Mouse (Mus musculus) forebrain, embryonic 15.5 days (tissue): ENCODE data around the gene Dact2. TPM values are rescaled to one million over a fixed set of nuclear protein-coding genes. Genes with fewer than 3 reads are reported as not detected.

ENCODE experiments used
- ATAC-seq: fragments of 200-750 bp; cut with Nextera tagmentation; replicated peaks from 2 replicates; pipeline ENCODE4 v1.8.0; 2017; ENCODE audit warnings: mild to moderate bottlenecking, moderate TSS enrichment, moderate library complexity
- H3K27ac ChIP-seq: fragments of 300-500 bp; sonication (generic); replicated peaks from 2 replicates; pipeline ENCODE4 v1.5.1; 2015; ENCODE audit warnings: mild to moderate bottlenecking, inconsistent platforms
- H3K27me3 ChIP-seq: fragments of 300-500 bp; sonication (generic); 2 replicates; pipeline ENCODE4 v1.6.1; 2015; ENCODE audit warnings: inconsistent platforms
- H3K36me3 ChIP-seq: fragments of 300-500 bp; sonication (generic); 2 replicates; pipeline ENCODE4 v1.6.1; 2015; ENCODE audit warnings: mild to moderate bottlenecking, inconsistent platforms
- H3K4me1 ChIP-seq: fragments of 300-500 bp; sonication (generic); 2 replicates; pipeline ENCODE4 v1.6.1; 2015; ENCODE audit warnings: inconsistent platforms
- H3K4me2 ChIP-seq: fragments of 300-500 bp; sonication (generic); replicated peaks from 2 replicates; pipeline ENCODE4 v1.6.1; 2015; ENCODE audit warnings: mild to moderate bottlenecking, inconsistent platforms
- H3K4me3 ChIP-seq: fragments of 300-500 bp; sonication (generic); 2 replicates; pipeline ENCODE4 v1.5.1; 2015; ENCODE audit warnings: mild to moderate bottlenecking, inconsistent platforms
- H3K9ac ChIP-seq: fragments of 300-500 bp; sonication (generic); replicated peaks from 2 replicates; pipeline ENCODE4 v1.6.1; 2015; ENCODE audit warnings: mild to moderate bottlenecking, inconsistent platforms
- H3K9me3 ChIP-seq: fragments of 300-500 bp; sonication (generic); 2 replicates; pipeline ENCODE4 v1.6.1; 2016; ENCODE audit warnings: inconsistent platforms
- WGBS: fragments of 180-500 bp; shearing (Covaris S2); methylation state at CpG from one replicate; pipeline ENCODE4 v1.1.7; 2015; ENCODE audit warnings: mixed read lengths; 5-methylcytosine and 5-hydroxymethylcytosine counted together
- polyA plus RNA-seq: library from polyadenylated mRNA; unstranded; fragments of >200 nt; fragmentation: Nextera tagmentation; extraction: Ambion mirVana; gene quantifications from 2 replicates; pipeline ENCODE4 v1.2.1, GENCODE M21; 2015

The Dact2 gene
- polyA plus RNA-seq, 1 experiment from 2014 or later, result 1.1 TPM

DNA sequence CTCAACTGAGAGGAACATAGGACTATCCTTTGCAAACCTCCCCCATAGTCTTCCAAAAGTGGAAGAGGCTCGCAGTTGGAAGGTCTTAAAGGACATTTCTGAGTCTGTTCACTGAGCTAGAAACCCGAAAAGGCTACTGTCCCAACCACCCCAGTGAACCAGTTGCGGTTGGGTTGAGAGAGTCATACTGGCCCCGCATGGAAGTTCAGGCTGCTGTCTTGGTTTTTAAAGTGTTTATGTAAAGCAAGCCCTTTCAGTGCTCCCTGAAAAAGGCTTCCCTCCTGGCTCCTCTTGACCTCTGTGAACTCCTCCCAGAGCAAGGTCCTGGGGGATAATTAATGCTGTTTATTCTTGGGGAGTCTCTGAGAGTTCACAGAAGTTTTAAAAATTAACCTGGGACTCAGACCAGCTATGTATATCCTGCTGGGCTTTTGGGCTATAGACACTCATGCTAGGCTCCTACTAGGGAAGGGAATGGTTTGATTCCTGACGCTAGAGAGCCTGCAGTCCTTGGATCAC, 33.1 kb downstream of the Dact2 start:
- no peak overlapping the region for H3K4me3 ChIP-seq
- ATAC-seq, result no peak
- peaks cover 13% of the 10 kb centered on the region for H3K4me1 ChIP-seq
- no peak overlapping the region for H3K9ac ChIP-seq
- no peaks in the 10 kb centered on the region for H3K27me3 ChIP-seq
- no peak overlapping the region for H3K27ac ChIP-seq
- H3K4me2 ChIP-seq, result no peak overlapping the region
- H3K9me3 ChIP-seq, result no peaks in the 10 kb centered on the region
- WGBS, result 73% methylated on average over 5 of the region's 5 CpGs
- no peaks in the 10 kb centered on the region for H3K36me3 ChIP-seq

DNA sequence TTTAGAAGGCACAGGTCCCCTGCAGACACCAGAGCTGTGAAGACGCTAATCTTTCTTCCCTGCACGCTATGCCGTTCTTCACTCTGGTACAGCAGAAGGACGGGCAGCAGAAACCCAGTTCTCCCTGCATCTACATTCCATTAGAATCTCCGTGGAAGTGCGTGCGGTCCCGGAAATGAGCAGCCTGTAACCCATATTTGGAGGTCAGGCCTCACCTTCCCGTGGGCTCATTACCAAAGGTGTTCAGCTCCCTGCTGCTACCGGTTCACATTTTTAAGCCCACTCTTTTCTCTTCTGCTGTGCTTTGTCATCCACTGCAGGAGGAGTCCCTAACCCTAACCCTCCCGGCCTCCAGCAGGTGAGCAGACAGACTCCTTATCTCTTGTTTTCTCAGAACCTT, 34.7 kb downstream of the Dact2 start:
- Histone ChIP-seq H3K4me2 (no peak overlapping the region), H3K9ac (no peak overlapping the region), H3K27ac (no peak overlapping the region), H3K4me1 (peaks cover 28% of the 10 kb centered on the region), H3K36me3 (no peaks in the 10 kb centered on the region), H3K27me3 (no peaks in the 10 kb centered on the region), H3K4me3 (no peak overlapping the region), H3K9me3 (no peaks in the 10 kb centered on the region)
- 72% methylated on average over 11 of the region's 11 CpGs for WGBS
- no peak for ATAC-seq

DNA sequence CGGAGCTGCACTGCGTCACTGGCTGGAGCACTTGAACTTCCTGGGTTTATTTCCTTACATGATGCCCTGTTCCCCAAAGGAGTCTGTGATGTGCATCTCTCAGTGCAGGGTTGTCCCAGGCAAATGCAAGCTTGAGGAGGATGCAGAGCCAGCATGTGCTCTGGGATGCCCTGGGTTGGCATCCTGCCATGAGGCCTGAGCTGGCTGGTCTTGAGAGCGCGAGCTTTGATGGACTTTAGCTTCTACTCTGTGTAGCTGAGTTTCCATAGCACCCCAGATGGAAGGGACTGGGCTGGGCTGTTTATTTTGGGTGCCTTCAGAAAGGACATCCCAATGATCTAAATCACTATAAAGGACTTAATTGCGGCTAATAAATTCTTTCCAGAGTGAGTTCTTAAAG, 36.5 kb downstream of the Dact2 start:
- ATAC-seq, result no peak
- Histone ChIP-seq H3K9me3 (no peaks in the 10 kb centered on the region), H3K4me3 (no peak overlapping the region), H3K4me1 (peaks cover 36% of the 10 kb centered on the region), H3K27ac (no peak overlapping the region), H3K36me3 (no peaks in the 10 kb centered on the region), H3K9ac (no peak overlapping the region), H3K4me2 (no peak overlapping the region), H3K27me3 (no peaks in the 10 kb centered on the region)
- WGBS, result 70% methylated on average over 5 of the region's 5 CpGs

DNA sequence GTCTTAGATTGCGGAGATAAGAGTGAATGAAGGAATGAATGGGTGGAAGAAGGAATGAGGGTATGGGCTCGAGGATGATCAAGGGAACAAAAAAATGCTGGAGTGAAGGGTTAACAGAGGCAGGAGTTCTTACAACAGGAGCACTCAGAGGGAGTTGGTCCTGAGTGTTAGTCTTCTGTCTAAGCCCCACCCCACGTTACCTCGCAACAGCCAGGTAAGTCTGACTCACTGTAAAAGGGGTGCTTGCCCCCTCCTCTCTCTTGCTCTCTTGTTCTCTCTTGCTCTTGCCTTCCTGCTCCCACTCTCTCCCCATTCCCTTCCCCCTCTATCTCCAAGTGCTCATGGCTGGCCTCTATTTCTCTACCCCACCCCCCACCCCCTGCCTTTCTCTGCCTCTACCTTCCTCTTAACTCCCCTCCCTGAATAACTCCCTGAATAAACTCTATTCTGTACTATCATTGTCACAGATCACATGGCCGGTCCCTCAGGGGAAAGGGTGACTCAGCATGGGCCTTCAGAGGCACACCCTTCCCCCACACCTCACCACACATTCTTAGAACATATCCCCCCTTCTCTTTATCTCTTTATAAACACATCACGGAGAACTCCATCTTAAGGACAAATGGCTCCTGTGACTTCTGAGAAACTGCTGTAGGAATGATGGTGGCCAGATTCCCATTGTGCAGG, 37.2 kb downstream of the Dact2 start:
- Histone ChIP-seq H3K36me3 (no peaks in the 10 kb centered on the region), H3K4me1 (peaks cover 36% of the 10 kb centered on the region), H3K4me2 (no peak overlapping the region), H3K9ac (no peak overlapping the region), H3K27ac (no peak overlapping the region), H3K9me3 (no peaks in the 10 kb centered on the region), H3K27me3 (no peaks in the 10 kb centered on the region), H3K4me3 (no peak overlapping the region)
- ATAC-seq, result no peak
- 70% methylated on average over 6 of the region's 6 CpGs for WGBS

DNA sequence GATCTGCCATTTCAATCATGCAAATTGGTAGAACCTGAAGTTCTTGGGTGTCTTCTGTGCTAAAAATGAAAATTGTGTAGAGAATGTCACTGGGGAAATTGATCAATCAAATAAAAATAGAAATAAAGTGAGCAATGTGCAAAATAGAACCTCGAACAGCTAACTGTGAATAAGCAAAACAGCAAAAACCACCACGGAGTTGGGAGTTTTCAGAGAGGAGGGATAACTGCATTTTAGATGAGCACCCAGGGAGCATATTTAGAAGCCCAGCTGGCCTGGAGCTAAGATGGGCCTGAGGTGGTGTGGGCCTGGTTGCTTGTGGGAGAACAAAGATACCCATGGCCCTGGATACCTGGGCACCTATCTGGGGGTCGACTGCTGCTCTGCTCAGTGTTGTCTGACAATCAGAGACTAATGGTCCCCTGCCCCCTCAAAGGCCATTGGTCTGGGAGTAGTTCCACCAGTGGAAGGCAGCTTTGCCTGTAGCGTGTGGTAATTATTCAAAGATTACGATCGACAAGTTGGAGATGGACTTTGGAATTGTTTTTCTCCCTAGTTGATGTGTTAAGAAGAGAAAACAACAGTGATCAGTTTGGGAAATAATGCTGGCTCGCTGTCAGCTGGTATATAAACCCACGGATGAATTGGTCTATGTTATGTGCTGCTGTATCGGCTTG, 38.0 kb downstream of the Dact2 start:
- H3K36me3 ChIP-seq, result no peaks in the 10 kb centered on the region
- no peak overlapping the region for H3K4me3 ChIP-seq
- ATAC-seq, result peak; percentile 12; the same call in 1 of the 2 replicates
- WGBS, result 50% methylated on average over 9 of the region's 9 CpGs
- H3K4me2 ChIP-seq, result peak overlapping the region; percentile 32
- no peaks in the 10 kb centered on the region for H3K9me3 ChIP-seq
- H3K4me1 ChIP-seq, result peaks cover 36% of the 10 kb centered on the region
- no peak overlapping the region for H3K9ac ChIP-seq
- H3K27ac ChIP-seq, result peak overlapping the region; percentile 74
- no peaks in the 10 kb centered on the region for H3K27me3 ChIP-seq

DNA sequence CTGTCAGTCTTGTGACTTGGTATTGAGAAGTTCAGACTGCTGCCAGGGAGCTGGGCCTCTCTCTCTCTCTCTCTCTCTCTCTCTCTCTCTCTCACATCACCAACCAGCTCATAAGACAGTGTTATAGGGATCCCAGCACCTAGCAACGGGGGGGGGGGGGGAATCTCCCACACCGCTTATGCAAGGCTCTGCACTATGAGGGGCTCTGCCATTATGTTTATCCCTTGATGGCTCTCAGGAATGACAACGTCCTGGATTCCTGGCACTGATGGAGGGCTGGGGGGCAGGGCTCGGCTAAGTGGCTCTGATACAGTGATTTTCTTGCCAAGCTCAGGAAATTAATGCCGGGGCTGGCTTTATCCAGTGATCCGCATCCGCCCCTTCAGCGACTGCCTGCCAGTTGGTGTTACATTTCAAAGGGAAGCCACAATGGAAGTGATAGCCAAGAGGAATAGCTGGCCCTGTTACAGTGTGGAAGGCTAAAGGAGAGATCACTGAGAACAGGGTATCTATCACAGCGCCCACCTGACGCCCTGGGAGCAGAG, 38.7 kb downstream of the Dact2 start:
- H3K27ac ChIP-seq, result peak overlapping the region; percentile 74
- H3K4me2 ChIP-seq, result peak overlapping the region; percentile 32
- H3K4me3 ChIP-seq, result no peak overlapping the region
- under 1% methylated on average over 10 of the region's 10 CpGs for WGBS
- no peaks in the 10 kb centered on the region for H3K9me3 ChIP-seq
- no peaks in the 10 kb centered on the region for H3K36me3 ChIP-seq
- H3K9ac ChIP-seq, result 0 out of 2 replicates have a peak overlapping the region, but pooled peaks have one; percentile 1
- ATAC-seq, result peak; percentile 89
- no peaks in the 10 kb centered on the region for H3K27me3 ChIP-seq
- H3K4me1 ChIP-seq, result peaks cover 36% of the 10 kb centered on the region

DNA sequence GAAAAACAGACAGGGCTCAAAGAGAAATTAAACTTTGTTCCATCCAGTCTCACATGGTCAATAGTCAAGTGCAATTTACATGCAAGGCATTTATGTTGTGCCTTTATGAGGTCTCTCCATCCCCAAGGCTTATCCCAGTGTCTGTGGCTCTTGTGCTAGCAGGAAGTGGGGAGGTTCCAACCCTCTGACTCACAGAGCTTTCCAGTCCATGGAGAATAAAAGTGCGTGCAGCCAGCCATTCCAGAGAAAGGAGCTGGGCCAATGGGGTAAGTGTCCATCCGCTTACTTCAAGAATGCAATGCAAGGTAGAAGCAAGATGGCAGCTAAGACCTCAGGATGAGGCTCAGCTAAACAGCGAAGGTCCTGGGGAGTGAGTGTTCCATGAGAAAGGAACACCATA, 43.3 kb downstream of the Dact2 start:
- no peak overlapping the region for H3K9ac ChIP-seq
- no peaks in the 10 kb centered on the region for H3K9me3 ChIP-seq
- WGBS, result 95% methylated on average over 3 of the region's 3 CpGs
- no peak overlapping the region for H3K4me2 ChIP-seq
- no peaks in the 10 kb centered on the region for H3K36me3 ChIP-seq
- no peak for ATAC-seq
- H3K27ac ChIP-seq, result no peak overlapping the region
- H3K27me3 ChIP-seq, result no peaks in the 10 kb centered on the region
- H3K4me1 ChIP-seq, result peaks cover 32% of the 10 kb centered on the region
- no peak overlapping the region for H3K4me3 ChIP-seq

DNA sequence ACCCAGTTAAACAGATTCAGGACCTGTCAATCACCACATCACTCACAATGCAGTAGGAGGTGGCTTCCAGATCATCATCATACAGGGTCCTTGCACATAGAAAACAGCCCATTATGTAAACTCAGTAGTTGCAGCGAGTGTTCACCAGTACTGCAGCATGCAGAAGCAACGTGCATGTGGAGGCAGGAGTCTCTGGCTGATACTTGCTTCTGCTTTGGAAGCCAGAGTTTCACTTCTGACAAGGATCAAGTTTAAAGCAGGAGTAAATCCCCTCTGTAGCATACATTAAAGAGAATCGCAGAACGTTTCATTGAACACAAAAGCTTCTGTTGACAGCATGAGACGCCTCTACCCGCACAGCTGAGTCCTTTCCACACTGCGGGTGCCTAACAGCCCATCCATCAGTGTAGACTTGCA, 46.3 kb downstream of the Dact2 start:
- Histone ChIP-seq H3K27me3 (no peaks in the 10 kb centered on the region), H3K9ac (no peak overlapping the region), H3K27ac (peak overlapping the region; percentile 24; the same call in 1 of the 2 replicates), H3K9me3 (no peaks in the 10 kb centered on the region), H3K4me2 (no peak overlapping the region), H3K4me3 (no peak overlapping the region), H3K4me1 (peaks cover 10% of the 10 kb centered on the region), H3K36me3 (no peaks in the 10 kb centered on the region)
- peak; percentile 68 for ATAC-seq
- 10% methylated on average over 7 of the region's 7 CpGs for WGBS

Other genes with a start within 250 kb of the Dact2 start
- gene Gm7356, start 200.6 kb downstream of the Dact2 start, polyA plus RNA-seq, result not detected in 2 replicates
- not detected in 2 replicates for gene Gm7358, start 144.8 kb downstream of the Dact2 start, polyA plus RNA-seq
- gene Smoc2, start 75.2 kb upstream of the Dact2 start, polyA plus RNA-seq, result 1.4 and 2.1 TPM in 2 replicates